Mouse (Mus musculus) myocyte (in vitro differentiated cells): ENCODE data around the gene Gm20388.

Experiments used
- E2F4 ChIP-seq: IDR thresholded peaks from one replicate; pipeline ENCODE4 v1.6.1; 2011; ENCODE audit warnings: mild to moderate bottlenecking, control low read depth, moderate library complexity; ENCODE audit not compliant: insufficient read depth
- MAX ChIP-seq: IDR thresholded peaks from one replicate; pipeline ENCODE4 v1.6.1; 2011; ENCODE audit warnings: low read depth, mild to moderate bottlenecking, control low read depth
- MYOD1 ChIP-seq, 3 experiments: IDR thresholded peaks; one replicate each; pipeline ENCODE4 v1.6.1; 2011; ENCODE audit warnings: control low read depth in 2 of 3, low read depth in 2 of 3, mild to moderate bottlenecking in 2 of 3, moderate library complexity in 1 of 3; ENCODE audit not compliant: insufficient read length in 2 of 3, control insufficient read depth in 1 of 3
- POLR2A ChIP-seq: IDR thresholded peaks from one replicate; pipeline ENCODE4 v1.6.1; 2011; ENCODE audit warnings: low read depth, mild to moderate bottlenecking, control low read depth, moderate library complexity; ENCODE audit not compliant: insufficient read length
- POLR2AphosphoS2 ChIP-seq: IDR thresholded peaks from one replicate; pipeline ENCODE4 v1.6.1; 2011; ENCODE audit warnings: low read depth, control low read depth; ENCODE audit not compliant: insufficient read length
- SRF ChIP-seq: IDR thresholded peaks from one replicate; pipeline ENCODE4 v1.6.1; 2011; ENCODE audit warnings: low read depth; ENCODE audit not compliant: control insufficient read depth, insufficient read length
- TCF12 ChIP-seq: IDR thresholded peaks from one replicate; pipeline ENCODE4 v1.6.1; 2011; ENCODE audit warnings: mild to moderate bottlenecking, control low read depth; ENCODE audit not compliant: poor library complexity, insufficient read depth, severe bottlenecking
- TCF3 ChIP-seq: IDR thresholded peaks from one replicate; pipeline ENCODE4 v1.6.1; 2011; ENCODE audit warnings: low read depth, control low read depth; ENCODE audit not compliant: insufficient read length
- USF1 ChIP-seq: IDR thresholded peaks from one replicate; pipeline ENCODE4 v1.6.1; 2011; ENCODE audit warnings: low read depth, mild to moderate bottlenecking, control low read depth, moderate library complexity

DNA sequence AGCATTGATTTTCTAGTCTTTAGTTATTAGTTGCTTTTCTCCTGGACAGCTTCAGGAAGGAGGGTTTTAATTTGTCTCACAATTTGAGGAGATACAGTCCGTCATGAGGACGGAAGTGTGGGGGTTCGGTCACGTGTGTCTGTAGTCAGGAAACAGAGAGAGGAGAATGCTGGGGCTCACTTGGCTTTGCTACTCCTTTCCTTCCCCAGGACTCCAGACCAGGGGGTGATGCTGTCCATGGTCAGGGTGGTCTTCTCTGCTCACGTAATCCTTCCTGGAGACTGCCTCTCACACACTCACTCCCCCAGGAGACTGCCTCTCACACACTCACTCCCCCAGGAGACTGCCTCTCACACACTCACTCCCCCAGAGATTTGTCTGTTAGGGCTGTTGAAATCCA is 4133.8 kb downstream of the Gm20388 start:
- TF ChIP-seq POLR2A (no peak), TCF12 (no peak), MAX (no peak), E2F4 (no peak), POLR2AphosphoS2 (no peak), USF1 (no peak), SRF (no peak), TCF3 (no peak), MYOD1 (IDR thresholded peaks at IDR 0.05; ENCODE audit: control insufficient read depth in 1 of 3, insufficient read length in 2 of 3, low read depth in 2 of 3) (no peak)
